Mouse (Mus musculus) lung, embryonic 15.5 days (tissue): ENCODE data around the gene Optn. TPM values are rescaled to one million over a fixed set of nuclear protein-coding genes. Genes with fewer than 3 reads are reported as not detected.

Experiments used
- ATAC-seq: fragments of 200-750 bp; cut with Nextera tagmentation; 2 replicates; pipeline ENCODE4 v1.8.0; 2017; ENCODE audit warnings: moderate number of reproducible peaks, borderline replicate concordance; ENCODE audit not compliant: low FRiP score, low TSS enrichment; ENCODE audit errors: extremely low read depth
- H3K27ac ChIP-seq: fragments of 300-500 bp; sonication (generic); 2 replicates; pipeline ENCODE4 v1.5.1; 2015; ENCODE audit warnings: moderate library complexity, mild to moderate bottlenecking, inconsistent platforms
- H3K27me3 ChIP-seq: fragments of 300-500 bp; sonication (generic); 2 replicates; pipeline ENCODE4 v1.6.1; 2015; ENCODE audit warnings: inconsistent platforms
- H3K36me3 ChIP-seq: fragments of 300-500 bp; sonication (generic); 2 replicates; pipeline ENCODE4 v1.6.1; 2015; ENCODE audit warnings: inconsistent platforms
- H3K4me1 ChIP-seq: fragments of 300-500 bp; sonication (generic); 2 replicates; pipeline ENCODE4 v1.6.1; 2015; ENCODE audit warnings: inconsistent platforms
- H3K4me2 ChIP-seq: fragments of 300-500 bp; sonication (generic); 2 replicates; pipeline ENCODE4 v1.6.1; 2015; ENCODE audit warnings: inconsistent platforms, mild to moderate bottlenecking, moderate library complexity
- H3K4me3 ChIP-seq: fragments of 300-500 bp; sonication (generic); 2 replicates; pipeline ENCODE4 v1.5.1; 2015; ENCODE audit warnings: mild to moderate bottlenecking, inconsistent platforms
- H3K9ac ChIP-seq: fragments of 300-500 bp; sonication (generic); 2 replicates; pipeline ENCODE4 v1.6.1; 2015; ENCODE audit warnings: inconsistent platforms
- H3K9me3 ChIP-seq: fragments of 300-500 bp; sonication (generic); 2 replicates; pipeline ENCODE4 v1.6.1; 2016; ENCODE audit warnings: inconsistent platforms
- WGBS: fragments of 180-500 bp; shearing (Covaris S2); methylation state at CpG from one replicate; pipeline ENCODE4 v1.1.7; 2015; 5-methylcytosine and 5-hydroxymethylcytosine counted together
- polyA plus RNA-seq: library from polyadenylated mRNA; unstranded; fragments of >200 nt; fragmentation: Nextera tagmentation; extraction: Ambion mirVana; gene quantifications from 2 replicates; pipeline ENCODE4 v1.2.1, GENCODE M21; 2015

Gene Optn
- polyA plus RNA-seq, 1 experiment from 2014 or later: 10.5 TPM

GRCm38 (mm10) chr2:4995646-4996045, 68.2 kb downstream of the Optn start:
- Histone ChIP-seq H3K27ac (no peak overlapping the region), H3K27me3 (no peaks in the 10 kb centered on the region), H3K9ac (no peak overlapping the region), H3K9me3 (no peaks in the 10 kb centered on the region), H3K4me2 (no peak overlapping the region), H3K36me3 (peaks cover 78% of the 10 kb centered on the region), H3K4me3 (no peak overlapping the region), H3K4me1 (no peaks in the 10 kb centered on the region)
- ATAC-seq: no peak; the same call in 1 of the 2 replicates
- WGBS: 80% methylated on average over 11 of the region's 11 CpGs

- 88% methylated on average over 4 of the region's 4 CpGs for WGBS
- Histone ChIP-seq H3K4me3 (no peak overlapping the region), H3K36me3 (peaks cover 69% of the 10 kb centered on the region), H3K9me3 (no peaks in the 10 kb centered on the region), H3K4me2 (no peak overlapping the region), H3K9ac (no peak overlapping the region), H3K27ac (no peak overlapping the region), H3K27me3 (no peaks in the 10 kb centered on the region), H3K4me1 (no peaks in the 10 kb centered on the region)
- ATAC-seq: no peak
Observed at GRCm38 (mm10) chr2:4994436-4994835, 69.4 kb downstream of the Optn start.

- H3K27me3 ChIP-seq: no peaks in the 10 kb centered on the region
- peaks cover 62% of the 10 kb centered on the region for H3K36me3 ChIP-seq
- no peak overlapping the region for H3K4me2 ChIP-seq
- H3K4me3 ChIP-seq: no peak overlapping the region
- H3K27ac ChIP-seq: no peak overlapping the region
- 89% methylated on average over 11 of the region's 11 CpGs for WGBS
- no peak for ATAC-seq
- H3K9me3 ChIP-seq: no peaks in the 10 kb centered on the region
- H3K9ac ChIP-seq: no peak overlapping the region
- H3K4me1 ChIP-seq: no peaks in the 10 kb centered on the region
Observed at GRCm38 (mm10) chr2:4993584-4993983, 70.3 kb downstream of the Optn start.

- Histone ChIP-seq H3K27ac (no peak overlapping the region), H3K9me3 (no peaks in the 10 kb centered on the region), H3K27me3 (no peaks in the 10 kb centered on the region), H3K9ac (no peak overlapping the region), H3K4me1 (0 out of 2 replicates have a peak, but pooled peaks cover 5% of the 10 kb centered on the region), H3K36me3 (peaks cover 29% of the 10 kb centered on the region), H3K4me2 (no peak overlapping the region), H3K4me3 (no peak overlapping the region)
- 63% methylated on average over 11 of the region's 11 CpGs for WGBS
- ATAC-seq: no peak
Observed at GRCm38 (mm10) chr2:4988826-4989424, 74.9 kb downstream of the Optn start.

- WGBS: 57% methylated on average over 8 of the region's 8 CpGs
- peak overlapping the region; percentile 82 for H3K27ac ChIP-seq
- ATAC-seq: peak; percentile 59; the same call in 1 of the 2 replicates
Observed at GRCm38 (mm10) chr2:4987388-4988180, 76.3 kb downstream of the Optn start.

GRCm38 (mm10) chr2:4986798-4987197, 77.1 kb downstream of the Optn start:
- H3K4me3 ChIP-seq: no peak overlapping the region
- no peak overlapping the region for H3K4me2 ChIP-seq
- WGBS: 73% methylated on average over 4 of the region's 4 CpGs
- H3K4me1 ChIP-seq: 0 out of 2 replicates have a peak, but pooled peaks cover 5% of the 10 kb centered on the region
- no peak for ATAC-seq
- H3K9ac ChIP-seq: no peak overlapping the region
- peaks cover 12% of the 10 kb centered on the region; the same call in 1 of the 2 replicates for H3K36me3 ChIP-seq
- no peaks in the 10 kb centered on the region for H3K27me3 ChIP-seq
- peak overlapping the region; percentile 82 for H3K27ac ChIP-seq
- no peaks in the 10 kb centered on the region for H3K9me3 ChIP-seq

More at GRCm38 (mm10) chr2:4987388-4988180, 76.3 kb downstream of the Optn start:
- Histone ChIP-seq H3K27me3 (no peaks in the 10 kb centered on the region), H3K4me3 (no peak overlapping the region), H3K9ac (no peak overlapping the region), H3K4me1 (0 out of 2 replicates have a peak, but pooled peaks cover 5% of the 10 kb centered on the region), H3K9me3 (no peaks in the 10 kb centered on the region), H3K36me3 (peaks cover 15% of the 10 kb centered on the region), H3K4me2 (no peak overlapping the region)

- Histone ChIP-seq H3K9ac (no peak overlapping the region), H3K27ac (no peak overlapping the region), H3K4me2 (no peak overlapping the region), H3K27me3 (no peaks in the 10 kb centered on the region), H3K9me3 (no peaks in the 10 kb centered on the region), H3K36me3 (no peaks in the 10 kb centered on the region), H3K4me1 (0 out of 2 replicates have a peak, but pooled peaks cover 5% of the 10 kb centered on the region), H3K4me3 (no peak overlapping the region)
- ATAC-seq: no peak
- 74% methylated on average over 6 of the region's 6 CpGs for WGBS
Observed at GRCm38 (mm10) chr2:4985000-4985399, 78.9 kb downstream of the Optn start.

GRCm38 (mm10) chr2:4983987-4984386, 79.9 kb downstream of the Optn start:
- no peak overlapping the region for H3K4me3 ChIP-seq
- no peak for ATAC-seq
- no peak overlapping the region for H3K4me2 ChIP-seq
- no peaks in the 10 kb centered on the region for H3K36me3 ChIP-seq
- 17% methylated on average over 5 of the region's 5 CpGs for WGBS
- H3K9ac ChIP-seq: no peak overlapping the region
- no peaks in the 10 kb centered on the region for H3K27me3 ChIP-seq
- no peak overlapping the region for H3K27ac ChIP-seq
- 0 out of 2 replicates have a peak, but pooled peaks cover 5% of the 10 kb centered on the region for H3K4me1 ChIP-seq
- no peaks in the 10 kb centered on the region for H3K9me3 ChIP-seq

GRCm38 (mm10) chr2:4978091-4978490, 85.8 kb downstream of the Optn start:
- H3K4me2 ChIP-seq: no peak overlapping the region
- no peaks in the 10 kb centered on the region for H3K27me3 ChIP-seq
- H3K4me1 ChIP-seq: no peaks in the 10 kb centered on the region
- H3K4me3 ChIP-seq: no peak overlapping the region
- H3K9me3 ChIP-seq: no peaks in the 10 kb centered on the region
- 26% methylated on average over 8 of the region's 8 CpGs for WGBS
- no peak for ATAC-seq
- H3K27ac ChIP-seq: no peak overlapping the region
- H3K36me3 ChIP-seq: no peaks in the 10 kb centered on the region
- H3K9ac ChIP-seq: no peak overlapping the region

GRCm38 (mm10) chr2:4975807-4976206, 88.0 kb downstream of the Optn start, which contains the start of gene Ucma:
Gene Ucma, plus strand, starts transcription at chr2:4976122.
- H3K9ac ChIP-seq: no peak within 1 kb of the TSS
- no peak within 1 kb of the TSS for H3K27ac ChIP-seq
- no peak for ATAC-seq
- H3K9me3 ChIP-seq: no peaks in the 10 kb centered on the region
- no peaks in the 10 kb centered on the region for H3K27me3 ChIP-seq
- H3K4me2 ChIP-seq: no peak within 1 kb of the TSS
- H3K4me3 ChIP-seq: no peak within 1 kb of the TSS
- H3K4me1 ChIP-seq: no peaks in the 10 kb centered on the region
- 63% methylated on average over 5 of the region's 5 CpGs for WGBS
- no peaks in the 10 kb centered on the region for H3K36me3 ChIP-seq
